Mouse (Mus musculus): ENCODE results near the gene Mrtfb. TPM values are rescaled to one million over a fixed set of nuclear protein-coding genes. Genes with fewer than 3 reads are reported as not detected.
A peak's percentile ranks its signal among the peaks of the same experiment; 100 is the strongest.

Gene Mrtfb
- total RNA-seq, 2 experiments from 2014 or later: 24.9 to 31.5 TPM

DNA sequence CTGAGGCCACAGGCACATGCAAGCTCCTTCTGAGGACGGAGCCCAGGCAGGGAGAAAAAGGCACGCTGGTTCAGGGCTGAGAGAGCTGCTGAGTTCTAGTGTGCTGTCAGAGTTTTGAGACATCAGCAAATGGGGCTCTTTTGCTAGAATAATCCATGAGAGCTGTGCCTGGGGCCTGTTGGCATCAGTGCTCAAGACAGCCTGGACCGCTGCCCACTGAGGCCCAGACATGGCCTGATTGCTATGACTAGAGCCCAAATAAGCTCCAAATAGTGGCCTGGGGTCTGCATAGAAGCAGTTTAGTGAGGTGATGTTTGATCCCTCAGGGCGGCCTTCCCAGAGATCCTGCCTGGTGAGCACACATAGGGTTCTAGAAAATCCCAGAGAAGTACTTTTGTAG lies 195.7 kb downstream of the Mrtfb start:
- intact Hi-C loops (cut with DNase I): no loop called here

DNA sequence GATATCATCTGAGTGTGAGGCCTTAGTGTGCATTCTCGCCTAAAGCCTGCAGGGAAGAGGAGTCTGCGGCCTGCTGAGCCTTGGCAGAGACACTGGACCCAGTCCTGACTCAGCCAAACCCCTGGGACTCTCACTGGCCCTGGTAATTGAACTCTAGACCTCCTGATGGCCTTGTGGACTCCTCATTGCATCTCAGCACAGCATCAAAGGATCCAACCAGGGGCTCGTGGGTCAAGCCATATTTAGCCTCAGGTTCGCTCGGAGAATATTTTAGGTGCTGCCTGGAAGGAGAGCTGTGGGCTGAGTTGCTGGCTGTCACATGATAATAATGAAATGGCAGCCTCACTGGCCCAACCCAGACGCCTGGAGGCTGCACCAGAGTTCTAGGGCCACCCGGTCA lies 196.4 kb downstream of the Mrtfb start:
- intact Hi-C loops (cut with DNase I): no loop called here
- DNase-seq (ENCODE audit: low spot score): no peak

More for the DNA sequence above, 195.7 kb downstream of the Mrtfb start:
- DNase-seq (ENCODE audit: low spot score): no peak

GRCm38 (mm10) chr16:13454026-13454600 lies 197.8 kb downstream of the Mrtfb start:
- no peak for DNase-seq (ENCODE audit: low spot score)
- intact Hi-C loops (cut with DNase I): no loop called here

- intact Hi-C loops (cut with DNase I): no loop called here
- DNase-seq (ENCODE audit: low spot score): no peak
Measured at GRCm38 (mm10) chr16:13455560-13455959, 199.3 kb downstream of the Mrtfb start.

GRCm38 (mm10) chr16:13458556-13458955 lies 202.3 kb downstream of the Mrtfb start:
- intact Hi-C loops (cut with DNase I): no loop called here
- no peak for DNase-seq (ENCODE audit: low spot score)

DNA sequence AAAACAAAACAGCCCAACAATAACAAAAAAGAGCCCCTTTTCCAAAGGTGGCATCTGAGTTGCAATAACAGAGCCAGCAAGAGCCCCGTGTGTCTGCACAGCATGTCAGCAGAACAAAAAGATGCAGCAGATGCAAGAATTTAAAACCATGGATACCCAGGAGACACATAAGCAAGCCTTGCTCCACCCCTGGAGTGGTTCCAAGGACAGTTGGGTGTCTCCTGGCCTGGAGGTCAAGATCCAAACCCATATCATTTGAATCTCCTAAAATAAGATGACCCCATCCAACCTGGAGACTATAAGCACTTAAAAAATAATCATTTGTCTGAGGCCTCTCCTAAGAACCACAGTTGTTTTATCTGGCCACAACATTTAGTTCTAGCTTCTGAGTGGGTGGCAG lies 203.8 kb downstream of the Mrtfb start:
- intact Hi-C loops (cut with DNase I): no loop called here
- no peak for DNase-seq (ENCODE audit: low spot score)

- intact Hi-C loops (cut with DNase I): no loop called here
- DNase-seq (ENCODE audit: low spot score): no peak
Measured at GRCm38 (mm10) chr16:13460777-13461408, 204.6 kb downstream of the Mrtfb start.

DNA sequence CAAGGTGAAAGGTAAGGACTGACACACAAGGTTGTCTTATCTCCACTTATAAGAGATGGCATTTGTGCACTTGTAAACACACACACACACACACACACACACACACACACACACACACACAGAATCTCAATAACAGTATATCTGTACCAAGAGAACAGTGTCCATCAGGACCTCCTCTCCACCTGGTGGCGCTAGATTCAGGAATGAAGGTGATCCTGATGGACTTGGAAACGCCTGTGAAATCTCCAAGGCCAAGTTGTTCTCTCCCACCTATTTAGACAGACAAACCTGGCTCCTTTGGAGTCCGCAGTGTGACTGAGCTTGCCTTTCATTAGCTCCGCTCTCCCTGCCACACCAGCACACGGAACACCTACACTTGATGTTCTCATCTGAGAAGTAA lies 208.4 kb downstream of the Mrtfb start:
- DNase-seq (ENCODE audit: low spot score): no peak
- intact Hi-C loops (cut with DNase I): no loop called here

Small RNAs within 50 kb of the gene (microRNA-seq; reads per million reads assigned to microRNA genes)
- 159 reads per million, percentile 63 among the genes with 10 or more reads in this experiment for gene Mir193b
- gene Mir365-1: 2.8 reads per million, percentile 3 among the genes with 10 or more reads in this experiment

Other genes with a start within 250 kb of the Mrtfb start
- gene Ercc4, start 146.8 kb upstream of the Mrtfb start, total RNA-seq (2021): 1 to 10 TPM; 6.7 to 8.6 TPM